Mouse (Mus musculus) megakaryocyte, embryonic 14.5 days (primary cell): ENCODE measurements at regions not wholly inside any gene's neighbourhood (a gene's known extent, or its start where the extent isn't known, plus 50 kb on each side); places are given as distances from the start of the nearest gene placed in this dataset.

Experiments
- H3K27me3 ChIP-seq: replicated peaks from 2 replicates; pipeline ENCODE3; 2012; ENCODE audit warnings: inconsistent platforms
- H3K36me3 ChIP-seq: replicated peaks from 2 replicates; pipeline ENCODE3; 2012; ENCODE audit warnings: low read length, inconsistent platforms, mixed read lengths
- H3K4me1 ChIP-seq: 2 replicates; pipeline ENCODE4 v1.6.1; 2012; ENCODE audit warnings: inconsistent platforms
- H3K4me3 ChIP-seq: replicated peaks from 2 replicates; pipeline ENCODE3; 2012; ENCODE audit warnings: moderate library complexity, mild to moderate bottlenecking, inconsistent platforms
- H3K9me3 ChIP-seq: 2 replicates; pipeline ENCODE4 v1.6.1; 2012; ENCODE audit warnings: inconsistent platforms
- FLI1 ChIP-seq: IDR thresholded peaks from 2 replicates; pipeline ENCODE4 v1.6.1; 2012; ENCODE audit warnings: low read length, inconsistent platforms, mixed read lengths
- GATA1 ChIP-seq: IDR thresholded peaks from 3 replicates; pipeline ENCODE4 v1.6.1; 2012; ENCODE audit warnings: mixed read lengths, low read length, inconsistent platforms, borderline replicate concordance

DNA sequence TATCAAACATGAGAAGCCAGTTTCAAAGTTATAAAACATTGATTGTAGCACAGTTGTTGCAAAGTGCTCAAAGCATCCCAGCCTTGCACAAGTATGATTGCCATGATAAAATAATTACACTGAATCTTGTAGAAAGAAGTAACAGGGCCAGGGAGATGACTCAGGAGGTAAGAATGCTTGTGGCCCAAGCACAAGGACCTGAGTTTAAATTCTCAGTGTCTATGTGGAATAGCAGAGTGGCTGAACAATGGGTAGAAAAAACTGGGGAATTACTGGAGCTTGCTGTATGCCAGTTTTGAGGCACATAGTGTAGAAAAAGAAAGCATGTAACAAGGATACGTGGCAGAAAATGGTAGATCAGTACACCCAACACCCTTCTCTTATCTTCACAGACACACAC lies 332.7 kb downstream of the Kcnj2 start:
- TF ChIP-seq GATA1 (no peak), FLI1 (no peak)
- H3K36me3 ChIP-seq, result no peaks in the 10 kb centered on the region
- no peaks in the 10 kb centered on the region for H3K4me1 ChIP-seq
- no peak overlapping the region for H3K4me3 ChIP-seq
- H3K27me3 ChIP-seq, result no peaks in the 10 kb centered on the region
- H3K9me3 ChIP-seq, result peaks cover 4% of the 10 kb centered on the region; the same call in 1 of the 2 replicates

- Histone ChIP-seq H3K4me1 (no peaks in the 10 kb centered on the region), H3K4me3 (no peak overlapping the region), H3K9me3 (0 out of 2 replicates have a peak, but pooled peaks cover 3% of the 10 kb centered on the region), H3K27me3 (no peaks in the 10 kb centered on the region), H3K36me3 (no peaks in the 10 kb centered on the region)
- TF ChIP-seq FLI1 (no peak), GATA1 (no peak)
Observed at GRCm38 (mm10) chr11:111409266-111409665, 343.3 kb downstream of the Kcnj2 start.

- H3K36me3 ChIP-seq, result no peaks in the 10 kb centered on the region
- no peaks in the 10 kb centered on the region for H3K9me3 ChIP-seq
- no peak overlapping the region for H3K4me3 ChIP-seq
- TF ChIP-seq GATA1, result no peak
- TF ChIP-seq FLI1, result no peak
- H3K27me3 ChIP-seq, result no peaks in the 10 kb centered on the region
- H3K4me1 ChIP-seq, result no peaks in the 10 kb centered on the region
Observed at GRCm38 (mm10) chr11:111424871-111425270, 358.9 kb downstream of the Kcnj2 start.

DNA sequence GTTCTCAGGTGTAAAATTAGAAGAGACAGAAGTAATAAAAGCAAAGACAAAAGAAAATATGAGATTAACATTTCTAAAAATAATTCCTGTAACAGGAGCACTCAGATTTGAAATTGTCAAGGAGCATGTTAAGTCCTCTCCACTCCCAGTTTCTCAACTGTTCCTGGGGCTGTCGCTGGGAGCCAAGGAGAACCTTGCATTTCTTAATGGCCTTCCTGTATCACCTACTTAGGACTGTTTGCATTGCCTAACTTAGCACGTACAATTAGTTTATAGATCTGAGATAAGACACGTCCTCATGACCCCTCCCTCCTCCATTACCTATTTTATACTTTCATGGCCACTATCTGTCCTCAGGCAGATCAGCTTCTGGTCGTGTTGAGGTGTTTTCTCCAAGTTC lies 360.8 kb downstream of the Kcnj2 start:
- H3K27me3 ChIP-seq, result no peaks in the 10 kb centered on the region
- no peaks in the 10 kb centered on the region for H3K4me1 ChIP-seq
- no peaks in the 10 kb centered on the region for H3K36me3 ChIP-seq
- H3K9me3 ChIP-seq, result no peaks in the 10 kb centered on the region
- H3K4me3 ChIP-seq, result no peak overlapping the region
- TF ChIP-seq GATA1 (no peak), FLI1 (no peak)

- H3K4me3 ChIP-seq, result no peak overlapping the region
- no peaks in the 10 kb centered on the region for H3K9me3 ChIP-seq
- H3K27me3 ChIP-seq, result no peaks in the 10 kb centered on the region
- no peaks in the 10 kb centered on the region for H3K36me3 ChIP-seq
- no peaks in the 10 kb centered on the region for H3K4me1 ChIP-seq
- no peak for TF ChIP-seq FLI1
- TF ChIP-seq GATA1, result no peak
Observed at GRCm38 (mm10) chr11:111442257-111442656, 376.3 kb downstream of the Kcnj2 start.

DNA sequence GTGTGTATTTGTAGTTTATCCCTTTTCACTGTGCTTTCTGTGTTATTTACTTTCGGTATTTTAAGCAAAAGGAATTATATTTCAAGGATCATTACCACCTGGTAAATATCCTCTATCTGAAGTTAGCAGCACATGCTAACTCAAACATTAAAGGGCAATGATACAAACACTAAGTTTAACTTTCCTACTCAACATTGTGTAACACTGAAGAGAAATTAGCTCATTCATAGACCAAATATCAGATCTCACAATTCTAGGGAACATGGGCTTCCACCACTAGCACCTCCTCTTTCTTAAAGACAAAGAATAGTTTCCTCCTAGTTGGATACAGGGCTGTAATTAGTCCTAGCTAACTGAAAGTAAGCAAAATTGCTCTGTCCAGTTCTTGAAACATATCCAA lies 377.4 kb downstream of the Kcnj2 start:
- TF ChIP-seq FLI1, result no peak
- TF ChIP-seq GATA1, result no peak
- H3K9me3 ChIP-seq, result no peaks in the 10 kb centered on the region
- H3K4me3 ChIP-seq, result no peak overlapping the region
- no peaks in the 10 kb centered on the region for H3K27me3 ChIP-seq
- H3K36me3 ChIP-seq, result no peaks in the 10 kb centered on the region
- H3K4me1 ChIP-seq, result no peaks in the 10 kb centered on the region

DNA sequence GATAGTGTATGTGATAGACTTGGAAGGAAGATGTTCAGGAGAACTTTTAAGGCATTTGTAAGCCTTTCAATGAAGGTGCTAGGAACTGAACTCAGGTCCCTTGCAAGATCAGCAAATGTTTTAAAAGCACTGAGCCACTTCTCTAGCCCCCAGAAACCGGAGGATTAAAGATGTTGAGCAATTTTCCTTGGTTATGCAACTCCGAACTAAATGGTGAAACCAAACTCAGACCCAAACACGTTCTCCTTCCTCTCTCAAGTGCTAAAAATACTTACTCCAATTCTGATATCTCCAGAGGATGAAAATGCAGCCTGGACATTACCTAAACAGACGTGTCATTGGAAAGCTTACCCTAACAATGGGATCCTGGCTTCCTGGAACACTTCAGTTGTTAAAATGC lies 378.8 kb downstream of the Kcnj2 start:
- TF ChIP-seq GATA1 (no peak), FLI1 (no peak)
- no peak overlapping the region for H3K4me3 ChIP-seq
- H3K9me3 ChIP-seq, result no peaks in the 10 kb centered on the region

GRCm38 (mm10) chr11:111445764-111446163 lies 379.8 kb downstream of the Kcnj2 start:
- Histone ChIP-seq H3K4me1 (no peaks in the 10 kb centered on the region), H3K4me3 (no peak overlapping the region), H3K36me3 (no peaks in the 10 kb centered on the region), H3K9me3 (no peaks in the 10 kb centered on the region), H3K27me3 (no peaks in the 10 kb centered on the region)
- TF ChIP-seq GATA1 (no peak), FLI1 (no peak)

More for the DNA sequence above, 378.8 kb downstream of the Kcnj2 start:
- Histone ChIP-seq H3K27me3 (no peaks in the 10 kb centered on the region), H3K36me3 (no peaks in the 10 kb centered on the region), H3K4me1 (no peaks in the 10 kb centered on the region)

GRCm38 (mm10) chr11:111450811-111451494 lies 385.0 kb downstream of the Kcnj2 start:
- H3K4me3 ChIP-seq, result no peak overlapping the region
- no peaks in the 10 kb centered on the region for H3K36me3 ChIP-seq
- TF ChIP-seq GATA1, result no peak
- TF ChIP-seq FLI1, result no peak
- no peaks in the 10 kb centered on the region for H3K4me1 ChIP-seq
- no peaks in the 10 kb centered on the region for H3K9me3 ChIP-seq
- no peaks in the 10 kb centered on the region for H3K27me3 ChIP-seq

DNA sequence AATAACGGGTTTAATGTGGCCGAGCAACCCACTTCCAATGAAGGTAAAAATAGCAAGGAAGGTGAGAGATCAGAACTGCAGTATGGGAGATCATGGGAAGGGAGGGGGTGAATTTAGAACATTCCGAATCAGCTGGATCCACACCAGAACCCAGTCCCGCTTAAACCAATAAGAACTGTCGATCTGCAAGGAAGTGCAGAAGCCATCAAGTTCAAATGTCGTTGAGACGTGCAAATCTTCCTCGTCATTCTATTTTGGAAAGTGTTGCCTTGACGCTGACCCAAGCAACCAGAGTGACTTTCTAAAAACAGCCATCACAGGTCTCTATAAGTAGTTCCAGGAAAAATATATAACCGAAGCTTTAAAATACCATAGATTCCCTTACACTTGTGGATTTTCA lies 394.1 kb downstream of the Kcnj2 start:
- no peak overlapping the region for H3K4me3 ChIP-seq

More for the DNA sequence above, 394.1 kb downstream of the Kcnj2 start:
- Histone ChIP-seq H3K9me3 (no peaks in the 10 kb centered on the region), H3K4me1 (no peaks in the 10 kb centered on the region), H3K27me3 (no peaks in the 10 kb centered on the region), H3K36me3 (no peaks in the 10 kb centered on the region)
- TF ChIP-seq FLI1, result no peak
- no peak for TF ChIP-seq GATA1
